Mouse (Mus musculus) bone marrow macrophage, adult 2 months (primary cell): ENCODE data around the gene Ust. TPM values are rescaled to one million over a fixed set of nuclear protein-coding genes. Genes with fewer than 3 reads are reported as not detected.

Source experiments
- H3K27ac ChIP-seq: 2 replicates; pipeline ENCODE4 v1.5.1; 2012; ENCODE audit warnings: low read depth, low read length; ENCODE audit not compliant: insufficient read depth
- H3K4me1 ChIP-seq: 2 replicates; pipeline ENCODE4 v1.6.1; 2012; ENCODE audit warnings: low read length; ENCODE audit not compliant: control insufficient read depth, insufficient read depth
- H3K4me3 ChIP-seq: 2 replicates; pipeline ENCODE4 v1.5.1; 2012; ENCODE audit warnings: mild to moderate bottlenecking, low read length, moderate library complexity; ENCODE audit not compliant: insufficient read depth
- CTCF ChIP-seq: IDR thresholded peaks from 2 replicates; pipeline ENCODE4 v1.5.1; 2012; ENCODE audit warnings: low read depth, mild to moderate bottlenecking, low read length, moderate library complexity
- POLR2A ChIP-seq: IDR thresholded peaks from 2 replicates; pipeline ENCODE4 v1.6.1; 2012; ENCODE audit warnings: mild to moderate bottlenecking, low read depth, low read length, borderline replicate concordance
- polyA plus RNA-seq: library from polyadenylated mRNA; stranded (reverse); fragments of >200 nt; gene quantifications from 2 replicates; pipeline ENCODE4 v1.2.4, GENCODE M21; 2012; ENCODE audit not compliant: missing spikeins, insufficient read depth, insufficient read length

Gene Ust
- polyA plus RNA-seq, 1 experiment = 3.9 TPM

- TF ChIP-seq CTCF (no peak), POLR2A (no peak)
- no peak overlapping the region for H3K27ac ChIP-seq
- H3K4me3 ChIP-seq = no peak overlapping the region
- peaks cover 14% of the 10 kb centered on the region for H3K4me1 ChIP-seq
Observed at GRCm38 (mm10) chr10:8290661-8291060, 228.0 kb downstream of the Ust start.

GRCm38 (mm10) chr10:8287350-8287791 is 231.3 kb downstream of the Ust start:
- H3K27ac ChIP-seq = no peak overlapping the region
- no peak overlapping the region for H3K4me3 ChIP-seq
- peaks cover 10% of the 10 kb centered on the region; the same call in 1 of the 2 replicates for H3K4me1 ChIP-seq
- TF ChIP-seq CTCF (no peak), POLR2A (no peak)

- TF ChIP-seq CTCF (no peak), POLR2A (no peak)
- H3K27ac ChIP-seq = no peak overlapping the region
- no peak overlapping the region for H3K4me3 ChIP-seq
- H3K4me1 ChIP-seq = peaks cover 7% of the 10 kb centered on the region; the same call in 1 of the 2 replicates
Observed at GRCm38 (mm10) chr10:8283991-8284390, 234.6 kb downstream of the Ust start.

- no peak overlapping the region for H3K4me3 ChIP-seq
- TF ChIP-seq POLR2A (no peak), CTCF (no peak)
- H3K27ac ChIP-seq = peak overlapping the region; percentile 51
- peaks cover 11% of the 10 kb centered on the region for H3K4me1 ChIP-seq
Observed at GRCm38 (mm10) chr10:8277094-8277493, 241.5 kb downstream of the Ust start.

- Histone ChIP-seq H3K27ac (no peak overlapping the region), H3K4me1 (no peaks in the 10 kb centered on the region), H3K4me3 (no peak overlapping the region)
- TF ChIP-seq POLR2A (no peak), CTCF (no peak)
Observed at GRCm38 (mm10) chr10:8269681-8270080, 248.9 kb downstream of the Ust start.

GRCm38 (mm10) chr10:8259716-8260115 is 258.9 kb downstream of the Ust start:
- TF ChIP-seq CTCF (no peak), POLR2A (no peak)
- no peaks in the 10 kb centered on the region for H3K4me1 ChIP-seq
- no peak overlapping the region for H3K4me3 ChIP-seq
- no peak overlapping the region for H3K27ac ChIP-seq

- Histone ChIP-seq H3K4me3 (no peak overlapping the region), H3K4me1 (peaks cover 25% of the 10 kb centered on the region), H3K27ac (peak overlapping the region; percentile 85)
- no peak for TF ChIP-seq POLR2A
- no peak for TF ChIP-seq CTCF
Observed at GRCm38 (mm10) chr10:8250005-8250404, 268.6 kb downstream of the Ust start.

- no peak overlapping the region for H3K27ac ChIP-seq
- TF ChIP-seq CTCF (no peak), POLR2A (no peak)
- peaks cover 24% of the 10 kb centered on the region for H3K4me1 ChIP-seq
- no peak overlapping the region for H3K4me3 ChIP-seq
Observed at GRCm38 (mm10) chr10:8242336-8242735, 276.3 kb downstream of the Ust start.

GRCm38 (mm10) chr10:8240703-8241102 is 277.9 kb downstream of the Ust start:
- TF ChIP-seq CTCF = no peak
- no peak for TF ChIP-seq POLR2A
- Histone ChIP-seq H3K27ac (peak overlapping the region; percentile 83), H3K4me3 (peak overlapping the region; percentile 52), H3K4me1 (peaks cover 25% of the 10 kb centered on the region)

GRCm38 (mm10) chr10:8240242-8240641 is 278.4 kb downstream of the Ust start:
- Histone ChIP-seq H3K4me1 (peaks cover 25% of the 10 kb centered on the region), H3K27ac (peak overlapping the region; percentile 83)

More at GRCm38 (mm10) chr10:8240242-8240641, 278.4 kb downstream of the Ust start:
- TF ChIP-seq POLR2A (no peak), CTCF (no peak)
- H3K4me3 ChIP-seq = peak overlapping the region; percentile 52
